Mouse (Mus musculus) kidney, embryonic 16.5 days (tissue): ENCODE data around the gene Gm16442. TPM values are rescaled to one million over a fixed set of nuclear protein-coding genes. Genes with fewer than 3 reads are reported as not detected.
"Not testable (repeated sequence)": the region's sequence is repeated elsewhere in the genome, so short reads cannot be mapped to it uniquely, and the experiment has no call there.

Experiments used
- ATAC-seq: fragments of 200-750 bp; cut with Nextera tagmentation; 2 replicates; pipeline ENCODE4 v1.8.0; 2017; ENCODE audit warnings: moderate TSS enrichment; ENCODE audit not compliant: low FRiP score, low TSS enrichment
- H3K27ac ChIP-seq: fragments of 300-500 bp; sonication (generic); 2 replicates; pipeline ENCODE4 v1.5.1; 2014; ENCODE audit warnings: low read length
- H3K27me3 ChIP-seq: fragments of 300-500 bp; sonication (generic); 2 replicates; pipeline ENCODE4 v1.6.1; 2014; ENCODE audit warnings: low read length, control low read depth, mixed read lengths; ENCODE audit not compliant: insufficient read depth
- H3K36me3 ChIP-seq: fragments of 300-500 bp; sonication (generic); 2 replicates; pipeline ENCODE4 v1.6.1; 2014; ENCODE audit warnings: low read length, control low read depth, mixed read lengths; ENCODE audit not compliant: insufficient read depth
- H3K4me1 ChIP-seq: fragments of 300-500 bp; sonication (generic); 2 replicates; pipeline ENCODE4 v1.6.1; 2014; ENCODE audit warnings: low read length, control low read depth, mixed read lengths; ENCODE audit not compliant: insufficient read depth
- H3K4me2 ChIP-seq: fragments of 300-500 bp; sonication (generic); replicated peaks from 2 replicates; pipeline ENCODE4 v1.6.1; 2014; ENCODE audit warnings: low read depth, low read length
- H3K4me3 ChIP-seq: fragments of 300-500 bp; sonication (generic); 2 replicates; pipeline ENCODE4 v1.5.1; 2014; ENCODE audit warnings: mild to moderate bottlenecking, low read length
- H3K9ac ChIP-seq: fragments of 300-500 bp; sonication (generic); replicated peaks from 2 replicates; pipeline ENCODE4 v1.6.1; 2014; ENCODE audit warnings: low read length
- H3K9me3 ChIP-seq: fragments of 300-500 bp; sonication (generic); 2 replicates; pipeline ENCODE4 v1.6.1; 2016; ENCODE audit warnings: low read length, control low read depth
- WGBS: fragments of 180-500 bp; shearing (Covaris S2); extraction: QIAGEN DNeasy Blood & Tissue Kit; methylation state at CpG from one replicate; pipeline ENCODE4 v1.1.7; 2014; 5-methylcytosine and 5-hydroxymethylcytosine counted together
- polyA plus RNA-seq: library from polyadenylated mRNA; unstranded; fragments of >200 nt; fragmentation: Nextera tagmentation; extraction: Ambion mirVana; gene quantifications from 2 replicates; pipeline ENCODE4 v1.2.1, GENCODE M21; 2015

The Gm16442 gene
- not detected in 2 replicates for polyA plus RNA-seq

DNA sequence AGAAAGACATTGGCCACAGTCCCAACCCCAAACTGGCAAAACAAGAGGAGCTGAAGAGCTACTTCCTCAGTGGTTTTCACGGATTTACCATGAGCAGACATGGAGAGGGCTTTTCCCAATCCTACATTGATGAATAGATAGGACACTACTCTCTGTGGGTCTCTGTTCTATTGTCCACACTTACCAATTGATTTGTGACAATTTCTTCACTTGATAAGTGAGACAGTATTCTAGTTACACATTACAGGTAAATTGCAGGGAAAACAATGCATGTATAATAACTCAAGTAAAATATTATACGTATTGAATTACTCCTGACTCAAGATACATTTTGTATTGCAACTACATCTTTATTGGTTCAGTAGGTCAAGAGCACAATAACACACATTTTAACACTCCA lies at the start of gene Gm16442:
TSS of gene Gm16442 (minus strand) at position 101 of the 400 bp plus-strand sequence.
- H3K4me1 ChIP-seq, ATAC-seq: not testable (repeated sequence)
- WGBS = no CpG with 5 or more reads among the region's 2 CpGs

DNA sequence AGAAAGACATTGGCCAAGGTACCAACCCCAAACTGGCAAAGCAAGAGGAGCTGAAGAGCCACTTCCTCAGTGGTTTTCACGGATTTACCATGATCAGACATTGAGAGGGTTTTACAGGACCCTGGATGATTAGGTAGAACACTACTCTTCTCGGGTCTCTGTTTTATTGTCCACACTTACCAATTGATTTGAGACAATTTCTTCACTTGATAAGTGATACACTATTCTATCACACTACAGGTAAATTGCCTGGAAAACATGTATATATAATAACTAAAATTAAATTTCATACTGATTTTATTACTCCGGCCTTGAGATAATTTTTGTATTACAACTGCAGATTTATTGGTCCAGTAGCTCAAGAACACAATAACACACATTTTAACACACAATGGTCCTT lies 45.9 kb upstream of the Gm16442 start, which contains the start of gene Vmn1r94:
TSS of gene Vmn1r94 (minus strand) at position 101 of the 400 bp plus-strand sequence.
- not testable (repeated sequence) for ATAC-seq, H3K4me3 ChIP-seq, H3K27ac ChIP-seq, H3K27me3 ChIP-seq, H3K9me3 ChIP-seq, H3K4me2 ChIP-seq, H3K4me1 ChIP-seq, H3K9ac ChIP-seq, H3K36me3 ChIP-seq
- WGBS = no CpG with 5 or more reads among the region's 3 CpGs

More for the DNA sequence above, at the start of gene Gm16442:
- not testable (repeated sequence) for H3K27me3 ChIP-seq, H3K9me3 ChIP-seq, H3K36me3 ChIP-seq, H3K9ac ChIP-seq, H3K27ac ChIP-seq, H3K4me3 ChIP-seq, H3K4me2 ChIP-seq

DNA sequence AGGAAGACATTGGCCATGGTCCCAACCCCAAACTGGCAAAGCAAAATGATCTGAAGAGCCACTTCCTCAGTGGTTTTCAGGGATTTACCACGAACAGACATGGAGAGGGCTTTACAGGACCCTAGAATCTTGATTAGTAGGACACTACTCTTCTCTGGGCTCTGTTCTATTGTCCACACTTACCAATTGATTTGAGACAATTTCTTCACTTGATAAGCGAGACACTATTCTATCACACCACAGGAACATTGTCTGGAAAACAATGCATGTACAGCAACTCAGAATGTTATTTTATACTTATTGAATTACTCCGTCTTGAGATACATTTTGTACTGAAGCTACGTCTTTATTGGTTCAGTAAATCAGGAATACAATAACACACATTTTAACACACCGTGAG lies 16.6 kb upstream of the Gm16442 start, which contains the start of gene Vmn1r93:
TSS of gene Vmn1r93 (minus strand) at position 101 of the 400 bp plus-strand sequence.
- H3K4me3 ChIP-seq, H3K27me3 ChIP-seq, H3K9ac ChIP-seq, ATAC-seq, H3K4me2 ChIP-seq, H3K27ac ChIP-seq, H3K36me3 ChIP-seq, H3K4me1 ChIP-seq, H3K9me3 ChIP-seq: not testable (repeated sequence)
- WGBS = no CpG with 5 or more reads among the region's 5 CpGs

DNA sequence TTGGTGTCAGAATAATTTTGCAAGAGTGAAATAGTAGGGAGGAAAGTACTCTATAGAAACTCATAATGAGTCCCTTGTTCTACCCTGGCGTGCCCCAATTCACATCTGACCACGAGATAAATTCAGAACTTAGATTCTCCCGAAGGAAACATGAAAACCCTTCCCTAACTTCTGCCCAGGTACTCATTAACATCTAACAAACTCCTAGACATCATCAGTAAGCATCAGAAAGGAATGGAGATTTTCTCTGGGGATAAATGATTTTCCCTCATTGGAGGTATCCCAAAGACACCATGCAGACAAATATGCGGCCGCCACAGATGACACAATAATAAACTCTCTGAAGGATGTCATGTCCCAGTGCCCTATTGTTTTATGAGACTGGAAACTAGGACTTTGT lies 23.0 kb downstream of the Gm16442 start, which contains the start of gene Vmn1r91:
TSS of gene Vmn1r91 (plus strand) at position 301 of the 400 bp plus-strand sequence.
- not testable (repeated sequence) for H3K36me3 ChIP-seq, H3K4me2 ChIP-seq, H3K4me1 ChIP-seq, H3K27me3 ChIP-seq, H3K9me3 ChIP-seq, ATAC-seq, H3K9ac ChIP-seq, H3K27ac ChIP-seq, H3K4me3 ChIP-seq
- 84% methylated on average over 5 of the region's 5 CpGs for WGBS

DNA sequence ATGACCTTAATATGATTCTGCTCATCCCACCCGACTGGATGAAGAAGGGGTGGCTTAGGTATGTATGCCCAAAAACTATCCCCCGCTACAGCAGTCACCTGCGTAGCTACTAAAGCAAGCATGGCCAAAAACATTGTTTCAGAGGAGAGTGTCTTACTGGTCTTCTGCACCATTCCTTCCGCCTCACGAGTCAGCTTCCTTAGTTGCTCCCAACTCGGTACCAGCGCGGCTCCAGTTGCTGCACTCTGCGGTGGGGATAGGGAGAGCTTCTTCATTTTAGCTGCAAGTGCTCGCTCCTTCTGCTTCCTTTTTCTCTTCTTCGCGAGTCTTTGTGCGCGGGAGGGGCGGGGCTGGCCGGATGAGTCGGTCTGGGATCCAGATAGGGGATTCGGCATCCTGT lies 44.3 kb downstream of the Gm16442 start:
- not testable (repeated sequence) for H3K9me3 ChIP-seq, H3K9ac ChIP-seq, H3K4me2 ChIP-seq, H3K4me1 ChIP-seq, H3K4me3 ChIP-seq, ATAC-seq, H3K27ac ChIP-seq, H3K27me3 ChIP-seq, H3K36me3 ChIP-seq
- WGBS = 68% methylated on average over 18 of the region's 18 CpGs

Other genes starting within 250 kb of the Gm16442 start
- gene Ceacam19, start 234.6 kb downstream of the Gm16442 start, polyA plus RNA-seq = 0.06 TPM in 1 of 2 replicates, not detected in the other
- gene Pvr, start 201.4 kb downstream of the Gm16442 start, polyA plus RNA-seq = 11.8 and 16.0 TPM in 2 replicates
- 0.21 TPM in 1 of 2 replicates, not detected in the other for gene Igsf23, start 171.8 kb downstream of the Gm16442 start, polyA plus RNA-seq
- gene Ceacam20, start 157.2 kb downstream of the Gm16442 start, polyA plus RNA-seq = not detected in 2 replicates
- gene Nlrp9b, start 131.1 kb downstream of the Gm16442 start, polyA plus RNA-seq = not detected in 2 replicates
- not detected in 2 replicates for gene Vmn1r91, start 22.9 kb downstream of the Gm16442 start, polyA plus RNA-seq
- not detected in 2 replicates for gene Vmn1r93, start 16.5 kb upstream of the Gm16442 start, polyA plus RNA-seq
- not detected in 2 replicates for gene Vmn1r94, start 45.8 kb upstream of the Gm16442 start, polyA plus RNA-seq
- not detected in 2 replicates for gene Vmn1r95, start 71.1 kb upstream of the Gm16442 start, polyA plus RNA-seq
- gene Gm6164, start 83.0 kb upstream of the Gm16442 start, polyA plus RNA-seq = not detected in 2 replicates
- not detected in 2 replicates for gene Gm4498, start 111.2 kb upstream of the Gm16442 start, polyA plus RNA-seq
- not detected in 2 replicates for gene Gm5890, start 140.3 kb upstream of the Gm16442 start, polyA plus RNA-seq
- not detected in 2 replicates for gene Gm4133, start 211.5 kb upstream of the Gm16442 start, polyA plus RNA-seq